Mouse (Mus musculus): ENCODE measurements around the gene Mtch1.
"Not testable (repeated sequence)": the region's sequence is repeated elsewhere in the genome, so short reads cannot be mapped to it uniquely, and the experiment has no call there.

The Mtch1 gene

GRCm38 (mm10) chr17:29361982-29362691 lies 14.4 kb upstream of the Mtch1 start:
- DNase-seq (ENCODE audit: low spot score) = peak; percentile 8

- no peak for DNase-seq (ENCODE audit: low spot score)
Measured at GRCm38 (mm10) chr17:29360761-29361221, 13.1 kb upstream of the Mtch1 start, which contains the start of gene Fgd2. Gene Fgd2, plus strand, starts transcription at chr17:29360914.

GRCm38 (mm10) chr17:29358928-29359327 lies 11.2 kb upstream of the Mtch1 start:
- DNase-seq (ENCODE audit: low spot score) = no peak

GRCm38 (mm10) chr17:29356882-29357281 lies 9.1 kb upstream of the Mtch1 start:
- no peak for DNase-seq (ENCODE audit: low spot score)

- no peak for DNase-seq (ENCODE audit: low spot score)
Measured at GRCm38 (mm10) chr17:29356479-29356856, 8.7 kb upstream of the Mtch1 start.

GRCm38 (mm10) chr17:29355841-29356478 lies 8.2 kb upstream of the Mtch1 start:
- DNase-seq (ENCODE audit: low spot score) = no peak

- DNase-seq (ENCODE audit: low spot score) = no peak
Measured at GRCm38 (mm10) chr17:29355461-29355840, 7.7 kb upstream of the Mtch1 start.

GRCm38 (mm10) chr17:29351056-29351455 lies 3.3 kb upstream of the Mtch1 start:
- not testable (repeated sequence) for DNase-seq (ENCODE audit: low spot score)

- DNase-seq (ENCODE audit: low spot score) = no peak
Measured at GRCm38 (mm10) chr17:29348996-29349395, 1.3 kb upstream of the Mtch1 start.

GRCm38 (mm10) chr17:29347126-29347644 lies 549 bp downstream of the Mtch1 start:
- DNase-seq (ENCODE audit: low spot score) = no peak

- no peak for DNase-seq (ENCODE audit: low spot score)
Measured at GRCm38 (mm10) chr17:29346496-29347125, 1.1 kb downstream of the Mtch1 start.

- no peak for DNase-seq (ENCODE audit: low spot score)
Measured at GRCm38 (mm10) chr17:29345272-29345671, 2.5 kb downstream of the Mtch1 start.

GRCm38 (mm10) chr17:29343241-29343640 lies 4.5 kb downstream of the Mtch1 start:
- no peak for DNase-seq (ENCODE audit: low spot score)

- DNase-seq (ENCODE audit: low spot score) = no peak
Measured at GRCm38 (mm10) chr17:29342010-29342910, 5.5 kb downstream of the Mtch1 start.

- DNase-seq (ENCODE audit: low spot score) = peak; percentile 61
Measured at GRCm38 (mm10) chr17:29341591-29342003, 6.1 kb downstream of the Mtch1 start.

- no peak for DNase-seq (ENCODE audit: low spot score)
Measured at GRCm38 (mm10) chr17:29340406-29341261, 7.1 kb downstream of the Mtch1 start.

GRCm38 (mm10) chr17:29339170-29339768 lies 8.5 kb downstream of the Mtch1 start:
- DNase-seq (ENCODE audit: low spot score) = no peak

GRCm38 (mm10) chr17:29337979-29338823 lies 9.5 kb downstream of the Mtch1 start:
- no peak for DNase-seq (ENCODE audit: low spot score)

GRCm38 (mm10) chr17:29336266-29336990 lies 11.3 kb downstream of the Mtch1 start:
- DNase-seq (ENCODE audit: low spot score) = no peak
